In genomic region chr7:139896271-139896670, GRCm38 (mm10) we compare ENCODE assay signal across 26 mouse cellular contexts. TPM values are rescaled to one million over a fixed set of nuclear protein-coding genes. Genes with fewer than 3 reads are reported as not detected.
A peak's percentile ranks its signal among the peaks of the same experiment; 100 is the strongest.
DNase-seq lines count a peak whose midpoint lies in the region; ATAC-seq and TF ChIP-seq lines count a peak whose summit lies in the region.
"Had no signal": no experiment of that assay in that cellular context is flagged by ENCODE, and none has a peak within 500 bp of the region (broad histone marks: within the 10 kb centered on the region; RNA-seq: fewer than 3 reads in every experiment).

No protein-coding gene starts in this region.

- peaks cover 17% of the 10 kb centered on the region; the same call in 1 of the 2 replicates for H3K4me1 ChIP-seq in hindbrain, postnatal 0 days (ENCODE audit: insufficient read depth, low read length)
- peaks cover 28% of the 10 kb centered on the region for H3K4me1 ChIP-seq in neural tube, embryonic 15.5 days

- no peaks in the 10 kb centered on the region for H3K36me3 ChIP-seq in hindbrain, postnatal 0 days (ENCODE audit: insufficient read depth, low read length)
- no peaks in the 10 kb centered on the region for H3K36me3 ChIP-seq in neural tube, embryonic 15.5 days
- H3K36me3 ChIP-seq: embryonic facial prominence, embryonic 10.5 days; heart, embryonic 10.5 days had no signal

- H3K27me3 ChIP-seq in hindbrain, postnatal 0 days (ENCODE audit: insufficient read depth, low read length) = peaks cover 7% of the 10 kb centered on the region
- peaks cover 32% of the 10 kb centered on the region for H3K27me3 ChIP-seq in neural tube, embryonic 15.5 days (replicated peaks)

- ATAC-seq in hindbrain, postnatal 0 days = no peak
- no peak for ATAC-seq in neural tube, embryonic 15.5 days (ENCODE audit: low FRiP score)
- ATAC-seq: liver, postnatal 0 days had no signal

- 77% methylated on average over 7 of the region's 7 CpGs for WGBS in hindbrain, postnatal 0 days
- 81% methylated on average over 7 of the region's 7 CpGs for WGBS in neural tube, embryonic 15.5 days

- peak overlapping the region; percentile 79 for H3K4me3 ChIP-seq in left cerebral cortex, adult 2 months
- H3K4me3 ChIP-seq in hindbrain, postnatal 0 days (ENCODE audit: low read length) = peak overlapping the region; percentile 51; the same call in 1 of the 2 replicates
- H3K4me3 ChIP-seq in neural tube, embryonic 15.5 days (replicated peaks) = peak overlapping the region; percentile 68; the same call in 1 of the 2 replicates
- H3K4me3 ChIP-seq: embryonic facial prominence, embryonic 10.5 days; heart, embryonic 10.5 days had no signal

- H3K9ac ChIP-seq in hindbrain, postnatal 0 days (replicated peaks; ENCODE audit: low read length) = no peak overlapping the region
- H3K9ac ChIP-seq in neural tube, embryonic 15.5 days (replicated peaks) = peak overlapping the region; percentile 75; the same call in 1 of the 2 replicates
- H3K9ac ChIP-seq: liver, postnatal 0 days had no signal

- peak; percentile 43 for DNase-seq in cerebellum, adult 9-11 months
- no peak for DNase-seq in cerebellum, adult 8-10 months
- no peak for DNase-seq in left cerebral cortex, adult 2 months (ENCODE audit: extremely low spot score in 1 of 2, low spot score in 2 of 2)
- DNase-seq in left cerebral cortex, adult 11 months (ENCODE audit: low spot score) = no peak
- DNase-seq in hindbrain, postnatal 0 days (ENCODE audit: low spot score) = no peak
- no peak for DNase-seq in gastrocnemius, postnatal 14 days
- DNase-seq: adrenal gland, adult 8-10 months; cerebellum, postnatal 10 days; heart, postnatal 14 days; kidney, adult 9 months; kidney, postnatal 36 days; liver; liver, postnatal 0 days; lung, postnatal 14 days; right cerebral cortex, postnatal 4 days; thymus, postnatal 36 days had no signal

- H3K27ac ChIP-seq in left cerebral cortex, adult 2 months = peak overlapping the region; percentile 87
- no peak overlapping the region for H3K27ac ChIP-seq in hindbrain, postnatal 0 days
- H3K27ac ChIP-seq in neural tube, embryonic 15.5 days (replicated peaks) = no peak overlapping the region
- H3K27ac ChIP-seq: embryonic facial prominence, embryonic 10.5 days; heart, embryonic 10.5 days had no signal

- no peaks in the 10 kb centered on the region for H3K9me3 ChIP-seq in hindbrain, postnatal 0 days (ENCODE audit: low read length)
- H3K9me3 ChIP-seq in neural tube, embryonic 15.5 days (replicated peaks) = no peaks in the 10 kb centered on the region
- H3K9me3 ChIP-seq: embryonic facial prominence, embryonic 10.5 days; heart, embryonic 10.5 days had no signal

- intact Hi-C loops in left cerebral cortex, adult 2 months (cut with DNase I) = no loop called here
- intact Hi-C loops in gastrocnemius, postnatal 14 days (cut with DNase I; ENCODE audit: low total_unique reads) = no loop called here

- no peak for TF ChIP-seq CTCF in left cerebral cortex, adult 2 months (IDR thresholded peaks at IDR 0.05)
- no peak for TF ChIP-seq CTCF in hindbrain, postnatal 0 days (IDR thresholded peaks at IDR 0.05; ENCODE audit: low read depth)

- peak overlapping the region; percentile 87 for H3K4me2 ChIP-seq in hindbrain, postnatal 0 days (ENCODE audit: low read depth, low read length)
- peak overlapping the region; percentile 87 for H3K4me2 ChIP-seq in neural tube, embryonic 15.5 days

RNA-seq across cellular contexts. Expression of gene Kndc1, which starts 1.8 kb away (rescaled TPM):
- 10 to 100 TPM; 77.7 to 80.4 TPM for total RNA-seq in left cerebral cortex, adult 2 months (2021)
- total RNA-seq in hindbrain, postnatal 0 days (2014; rRNA removed) = 53.6 and 63.1 TPM in 2 replicates
- polyA plus RNA-seq in hindbrain, postnatal 0 days (2015; fragmentation: Nextera tagmentation; extraction: Ambion mirVana) = 12.7 and 12.8 TPM in 2 replicates
- polyA plus RNA-seq in neural tube, embryonic 15.5 days (2015; fragmentation: Nextera tagmentation; extraction: Ambion mirVana) = 12.5 and 15.5 TPM in 2 replicates
- total RNA-seq in gastrocnemius, postnatal 14 days (2021) = under 1 TPM; 0.04 to 0.08 TPM
- total RNA-seq: megakaryocyte-erythroid progenitor cell, adult 5-6 weeks had no signal
- polyA plus RNA-seq: liver, postnatal 0 days had no signal

RNA-seq across cellular contexts. Expression of gene Utf1, which starts 47.3 kb away (rescaled TPM):
- total RNA-seq in left cerebral cortex, adult 2 months (2021) = not detected
- not detected in 2 replicates for total RNA-seq in hindbrain, postnatal 0 days (2014; rRNA removed)
- not detected in 2 replicates for polyA plus RNA-seq in hindbrain, postnatal 0 days (2015; fragmentation: Nextera tagmentation; extraction: Ambion mirVana)
- polyA plus RNA-seq in neural tube, embryonic 15.5 days (2015; fragmentation: Nextera tagmentation; extraction: Ambion mirVana) = 1.6 TPM in 1 of 2 replicates, not detected in the other
- not detected for total RNA-seq in gastrocnemius, postnatal 14 days (2021)
- total RNA-seq: adrenal gland, adult 8-10 months; gastrocnemius, postnatal 4 days; heart, postnatal 14 days; layer of hippocampus, postnatal 14 days; left cerebral cortex, postnatal 36 days; megakaryocyte-erythroid progenitor cell, adult 5-6 weeks had no signal
- polyA plus RNA-seq: brain, embryonic 14.5 days; intestine, embryonic 14.5 days; liver, postnatal 0 days; neural tube, embryonic 11.5 days had no signal

Comparison
In these comparisons a context has a peak if more than half of its experiments do, and no peak if none do; other contexts are left out.
1. RNA of gene Kndc1, which starts 1.8 kb away (total RNA-seq): 77.7 to 80.4 TPM in left cerebral cortex, adult 2 months and 53.6 to 63.1 TPM in hindbrain, postnatal 0 days; 0.04 to 0.08 TPM in gastrocnemius, postnatal 14 days; every median in the first group is over 10 times any median in the second.
2. Peak in every context shown above with its lines, with median percentiles within 50 percentile points of each other: H3K4me3 ChIP-seq.